Mouse (Mus musculus) bone marrow macrophage, adult 2 months (primary cell): ENCODE measurements at regions not wholly inside any gene's neighbourhood (a gene's known extent, or its start where the extent isn't known, plus 50 kb on each side); places are given as distances from the start of the nearest gene placed in this dataset.

ENCODE experiments used
- CTCF ChIP-seq: IDR thresholded peaks from 2 replicates; pipeline ENCODE4 v1.5.1; 2012; ENCODE audit warnings: low read depth, mild to moderate bottlenecking, low read length, moderate library complexity
- POLR2A ChIP-seq: IDR thresholded peaks from 2 replicates; pipeline ENCODE4 v1.6.1; 2012; ENCODE audit warnings: mild to moderate bottlenecking, low read depth, low read length, borderline replicate concordance

DNA sequence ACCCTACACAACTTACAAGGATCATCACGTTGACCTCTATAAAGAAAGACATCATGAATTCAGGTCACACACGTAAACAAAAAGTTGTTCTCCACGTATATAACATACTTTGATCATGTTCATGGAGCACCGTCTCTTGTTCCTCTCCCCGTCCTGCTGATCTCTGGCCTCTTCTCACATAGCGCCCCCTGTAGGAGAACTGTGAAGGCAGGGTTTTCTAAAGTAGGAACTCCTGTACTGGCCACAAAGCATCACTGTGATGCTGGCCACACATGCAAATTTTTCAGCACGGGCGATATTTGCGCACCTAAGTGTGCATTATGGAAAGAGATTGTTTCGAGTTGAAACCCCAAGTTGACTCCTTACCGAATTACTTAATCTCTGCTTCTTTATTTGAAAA, 51.9 kb upstream of the Pja2 start:
- TF ChIP-seq CTCF (no peak), POLR2A (no peak)
